Mouse (Mus musculus) heart, embryonic 13.5 days (tissue): ENCODE results near the gene Cyb5b. TPM values are rescaled to one million over a fixed set of nuclear protein-coding genes. Genes with fewer than 3 reads are reported as not detected.

ENCODE experiments used
- ATAC-seq: fragments of 200-750 bp; cut with Nextera tagmentation; 2 replicates; pipeline ENCODE4 v1.8.0; 2017; ENCODE audit warnings: moderate TSS enrichment; ENCODE audit not compliant: insufficient number of reproducible peaks, low FRiP score, low TSS enrichment; ENCODE audit errors: extremely low read depth
- H3K27ac ChIP-seq: fragments of 300-500 bp; sonication (generic); replicated peaks from 2 replicates; pipeline ENCODE4 v1.5.1; 2015; ENCODE audit warnings: moderate library complexity, mild to moderate bottlenecking, inconsistent platforms
- H3K27me3 ChIP-seq: fragments of 300-500 bp; sonication (generic); replicated peaks from 2 replicates; pipeline ENCODE4 v1.6.1; 2015; ENCODE audit warnings: mild to moderate bottlenecking, inconsistent platforms
- H3K36me3 ChIP-seq: fragments of 300-500 bp; sonication (generic); 2 replicates; pipeline ENCODE4 v1.6.1; 2015; ENCODE audit warnings: mild to moderate bottlenecking, inconsistent platforms
- H3K4me1 ChIP-seq: fragments of 300-500 bp; sonication (generic); 2 replicates; pipeline ENCODE4 v1.6.1; 2015; ENCODE audit warnings: inconsistent platforms
- H3K4me2 ChIP-seq: fragments of 300-500 bp; sonication (generic); 2 replicates; pipeline ENCODE4 v1.6.1; 2015; ENCODE audit warnings: inconsistent platforms, mild to moderate bottlenecking, moderate library complexity
- H3K4me3 ChIP-seq: fragments of 300-500 bp; sonication (generic); 2 replicates; pipeline ENCODE4 v1.5.1; 2015; ENCODE audit warnings: moderate library complexity, mild to moderate bottlenecking, inconsistent platforms
- H3K9ac ChIP-seq: fragments of 300-500 bp; sonication (generic); 2 replicates; pipeline ENCODE4 v1.6.1; 2015; ENCODE audit warnings: inconsistent platforms, mild to moderate bottlenecking, moderate library complexity
- H3K9me3 ChIP-seq: fragments of 300-500 bp; sonication (generic); 2 replicates; pipeline ENCODE4 v1.6.1; 2016; ENCODE audit warnings: inconsistent platforms
- WGBS: fragments of 180-500 bp; shearing (Covaris S2); methylation state at CpG from one replicate; pipeline ENCODE4 v1.1.7; 2015; ENCODE audit warnings: mixed read lengths; 5-methylcytosine and 5-hydroxymethylcytosine counted together
- polyA plus RNA-seq: library from polyadenylated mRNA; unstranded; fragments of >200 nt; fragmentation: Nextera tagmentation; extraction: Ambion mirVana; gene quantifications from 2 replicates; pipeline ENCODE4 v1.2.1, GENCODE M21; 2015

Cyb5b gene
- polyA plus RNA-seq, 1 experiment from 2014 or later, result 60.2 TPM

DNA sequence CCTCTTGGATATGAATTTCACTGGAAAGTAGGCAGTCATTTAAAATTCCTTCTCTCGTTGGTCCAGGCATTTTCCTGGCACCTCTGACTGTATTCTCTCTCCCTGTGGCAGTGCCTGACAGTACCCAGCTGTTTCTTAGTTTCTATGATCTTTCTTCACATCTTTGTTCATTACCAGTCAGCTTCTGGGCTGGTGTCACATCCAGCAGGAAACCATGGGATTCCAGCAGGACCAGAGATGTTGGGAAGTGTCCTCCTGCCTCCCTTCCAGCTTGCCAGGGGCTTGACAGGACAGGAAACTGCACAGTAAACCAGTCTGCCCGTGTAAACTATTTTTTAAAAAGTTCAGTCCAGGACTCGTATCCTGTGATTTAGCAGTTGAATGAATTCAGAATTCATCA, 34.6 kb downstream of the Cyb5b start:
- no peaks in the 10 kb centered on the region for H3K4me1 ChIP-seq
- no peak overlapping the region for H3K4me3 ChIP-seq
- no peak overlapping the region for H3K27ac ChIP-seq
- ATAC-seq, result no peak
- no peak overlapping the region for H3K4me2 ChIP-seq
- WGBS, result 78% methylated on average over 3 of the region's 3 CpGs
- peaks cover 70% of the 10 kb centered on the region for H3K36me3 ChIP-seq
- H3K27me3 ChIP-seq, result no peaks in the 10 kb centered on the region
- H3K9me3 ChIP-seq, result peaks cover 3% of the 10 kb centered on the region; the same call in 1 of the 2 replicates
- H3K9ac ChIP-seq, result no peak overlapping the region

DNA sequence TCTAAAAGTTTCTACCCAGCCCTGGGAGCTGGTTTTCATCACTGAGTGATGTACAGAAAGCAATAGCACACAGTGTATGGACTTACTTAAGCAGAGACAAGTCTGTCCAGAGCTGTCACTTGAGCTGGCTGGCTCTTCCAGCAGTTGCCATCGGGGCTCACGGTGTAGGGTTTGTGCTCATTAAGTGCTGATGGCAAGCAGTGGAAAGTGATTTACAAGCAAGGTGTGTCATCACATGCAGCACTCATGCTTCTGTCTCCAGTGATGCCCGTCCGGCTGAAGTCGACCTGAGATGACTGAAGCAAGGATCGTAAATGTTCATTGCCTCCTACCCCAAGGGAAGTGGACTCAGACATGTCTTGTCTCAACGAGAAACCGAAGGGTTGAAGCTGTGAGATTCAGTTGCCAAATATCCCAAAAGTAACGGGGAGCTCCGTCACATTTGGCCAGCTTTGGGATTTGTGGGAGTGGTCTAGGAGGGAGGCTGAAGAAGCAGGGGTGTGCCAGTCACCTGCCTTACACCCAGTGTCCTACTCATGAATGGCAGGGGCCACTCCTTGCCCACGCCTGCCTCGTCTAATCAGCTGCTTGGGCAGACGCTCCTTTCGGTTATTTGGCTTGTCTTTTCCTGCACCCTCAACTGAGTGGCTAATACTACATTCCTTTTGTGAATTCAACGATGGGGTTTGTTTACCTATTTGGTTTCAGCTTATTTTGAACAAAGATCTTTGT, 36.4 kb downstream of the Cyb5b start:
- H3K9me3 ChIP-seq, result peaks cover 3% of the 10 kb centered on the region; the same call in 1 of the 2 replicates
- H3K27me3 ChIP-seq, result no peaks in the 10 kb centered on the region
- no peaks in the 10 kb centered on the region for H3K4me1 ChIP-seq
- H3K4me2 ChIP-seq, result no peak overlapping the region
- no peak overlapping the region for H3K27ac ChIP-seq
- H3K4me3 ChIP-seq, result no peak overlapping the region
- H3K9ac ChIP-seq, result no peak overlapping the region
- peaks cover 52% of the 10 kb centered on the region for H3K36me3 ChIP-seq
- 69% methylated on average over 15 of the region's 15 CpGs for WGBS
- ATAC-seq, result no peak

DNA sequence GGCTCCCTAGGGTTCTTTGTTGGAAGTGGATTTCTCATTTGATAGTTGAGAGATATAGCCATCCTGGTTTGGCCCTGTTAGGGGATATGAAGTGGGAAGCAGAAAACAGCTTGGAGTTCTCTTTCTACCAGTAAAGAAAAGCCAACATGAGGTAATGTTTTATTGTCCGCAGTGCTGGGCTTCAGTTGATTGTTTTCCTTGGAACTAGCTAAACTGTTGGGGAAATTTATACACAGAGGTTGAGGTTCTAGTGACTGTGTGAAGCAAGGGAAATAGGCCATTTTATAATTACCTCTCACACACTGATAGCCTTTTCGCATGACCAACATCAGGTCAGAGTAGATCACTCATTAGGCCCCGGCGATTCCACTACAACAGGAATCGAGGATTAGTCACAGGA, 37.2 kb downstream of the Cyb5b start:
- WGBS, result 78% methylated on average over 5 of the region's 5 CpGs
- Histone ChIP-seq H3K9ac (no peak overlapping the region), H3K9me3 (peaks cover 2% of the 10 kb centered on the region; the same call in 1 of the 2 replicates), H3K27me3 (no peaks in the 10 kb centered on the region), H3K4me3 (no peak overlapping the region), H3K4me1 (0 out of 2 replicates have a peak, but pooled peaks cover under 1% of the 10 kb centered on the region), H3K27ac (no peak overlapping the region), H3K4me2 (no peak overlapping the region), H3K36me3 (peaks cover 45% of the 10 kb centered on the region)
- no peak for ATAC-seq

DNA sequence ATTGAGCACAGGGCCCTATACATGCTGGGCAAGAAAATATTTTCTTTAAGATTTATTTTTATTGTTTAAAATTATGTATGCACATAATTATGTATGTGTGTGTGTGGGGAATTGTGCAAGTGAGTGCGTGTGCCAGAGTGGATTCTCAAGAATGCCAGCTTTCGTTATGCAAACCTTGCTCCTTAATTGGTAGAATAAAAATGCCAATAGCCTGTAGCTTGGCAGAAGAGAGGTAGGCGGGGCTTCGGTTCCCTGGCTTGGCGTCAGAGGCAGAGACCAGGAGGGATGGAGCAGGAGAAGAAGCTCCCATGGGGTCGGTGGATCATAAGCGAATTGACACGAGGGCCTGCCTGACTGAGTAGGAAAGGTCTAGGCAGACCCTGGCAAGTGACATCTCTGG, 42.2 kb downstream of the Cyb5b start:
- no peaks in the 10 kb centered on the region for H3K27me3 ChIP-seq
- H3K4me3 ChIP-seq, result no peak overlapping the region
- no peaks in the 10 kb centered on the region for H3K36me3 ChIP-seq
- no peak overlapping the region for H3K4me2 ChIP-seq
- H3K9me3 ChIP-seq, result no peaks in the 10 kb centered on the region
- 0 out of 2 replicates have a peak, but pooled peaks cover 3% of the 10 kb centered on the region for H3K4me1 ChIP-seq
- H3K27ac ChIP-seq, result no peak overlapping the region
- 56% methylated on average over 8 of the region's 8 CpGs for WGBS
- no peak overlapping the region for H3K9ac ChIP-seq
- ATAC-seq, result no peak

DNA sequence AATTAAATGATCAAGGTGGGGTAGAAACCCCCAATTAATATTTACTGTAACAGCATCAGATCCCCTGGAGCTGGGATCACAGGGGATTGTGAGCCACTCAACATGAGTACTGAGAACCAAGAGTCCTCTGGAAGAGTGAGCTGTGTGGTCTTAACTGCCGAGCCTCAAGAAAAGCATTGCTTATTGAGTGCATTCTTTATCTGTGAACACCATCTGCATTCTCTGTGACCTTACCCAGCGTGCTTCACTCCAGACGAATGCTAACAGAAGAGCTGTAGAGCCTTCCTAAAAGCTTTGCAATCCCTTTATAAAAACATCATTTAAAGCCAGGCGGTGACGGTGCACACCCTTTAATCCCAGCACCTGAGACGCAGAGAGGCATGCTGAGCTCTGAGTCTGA, 42.9 kb downstream of the Cyb5b start:
- H3K9me3 ChIP-seq, result no peaks in the 10 kb centered on the region
- 70% methylated on average over 6 of the region's 6 CpGs for WGBS
- H3K9ac ChIP-seq, result no peak overlapping the region
- no peak for ATAC-seq
- no peak overlapping the region for H3K4me3 ChIP-seq
- H3K27me3 ChIP-seq, result no peaks in the 10 kb centered on the region
- H3K4me1 ChIP-seq, result 0 out of 2 replicates have a peak, but pooled peaks cover 3% of the 10 kb centered on the region
- no peak overlapping the region for H3K27ac ChIP-seq
- no peaks in the 10 kb centered on the region for H3K36me3 ChIP-seq
- no peak overlapping the region for H3K4me2 ChIP-seq

DNA sequence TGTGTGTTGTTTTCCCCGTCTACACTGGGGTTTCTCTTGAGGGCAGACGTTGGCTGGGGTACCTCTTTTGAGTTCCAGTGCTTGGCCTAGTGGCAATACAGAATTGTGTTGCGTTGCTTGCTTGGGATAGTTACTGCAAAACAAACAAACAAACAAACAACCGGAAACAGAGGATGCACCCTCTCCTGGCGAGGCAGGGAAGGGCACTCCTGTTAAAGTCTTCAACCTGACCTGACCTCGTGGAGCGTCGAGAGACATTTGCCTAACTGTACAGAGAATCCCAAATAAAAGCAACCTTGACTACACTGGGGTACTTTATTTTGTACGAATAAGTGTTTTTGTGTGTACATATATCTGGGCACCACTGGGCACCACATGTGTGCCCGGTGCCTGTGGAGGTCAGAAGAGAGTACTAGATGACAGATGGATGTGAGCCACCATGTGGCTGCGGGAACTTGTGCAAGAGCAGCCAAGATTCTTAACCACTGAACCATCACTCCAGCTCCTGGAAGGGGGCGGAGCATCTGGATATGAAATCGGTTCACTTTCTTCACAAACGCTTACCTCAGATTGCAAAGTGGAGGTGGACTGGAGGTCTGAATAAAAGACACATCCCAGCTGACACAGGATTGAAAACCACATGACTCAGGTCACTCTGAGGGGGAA, 44.5 kb downstream of the Cyb5b start:
- 0 out of 2 replicates have a peak, but pooled peaks cover 3% of the 10 kb centered on the region for H3K4me1 ChIP-seq
- H3K36me3 ChIP-seq, result no peaks in the 10 kb centered on the region
- no peaks in the 10 kb centered on the region for H3K9me3 ChIP-seq
- H3K4me3 ChIP-seq, result no peak overlapping the region
- ATAC-seq, result no peak
- no peaks in the 10 kb centered on the region for H3K27me3 ChIP-seq
- no peak overlapping the region for H3K9ac ChIP-seq
- H3K27ac ChIP-seq, result no peak overlapping the region
- WGBS, result 86% methylated on average over 14 of the region's 14 CpGs
- no peak overlapping the region for H3K4me2 ChIP-seq

DNA sequence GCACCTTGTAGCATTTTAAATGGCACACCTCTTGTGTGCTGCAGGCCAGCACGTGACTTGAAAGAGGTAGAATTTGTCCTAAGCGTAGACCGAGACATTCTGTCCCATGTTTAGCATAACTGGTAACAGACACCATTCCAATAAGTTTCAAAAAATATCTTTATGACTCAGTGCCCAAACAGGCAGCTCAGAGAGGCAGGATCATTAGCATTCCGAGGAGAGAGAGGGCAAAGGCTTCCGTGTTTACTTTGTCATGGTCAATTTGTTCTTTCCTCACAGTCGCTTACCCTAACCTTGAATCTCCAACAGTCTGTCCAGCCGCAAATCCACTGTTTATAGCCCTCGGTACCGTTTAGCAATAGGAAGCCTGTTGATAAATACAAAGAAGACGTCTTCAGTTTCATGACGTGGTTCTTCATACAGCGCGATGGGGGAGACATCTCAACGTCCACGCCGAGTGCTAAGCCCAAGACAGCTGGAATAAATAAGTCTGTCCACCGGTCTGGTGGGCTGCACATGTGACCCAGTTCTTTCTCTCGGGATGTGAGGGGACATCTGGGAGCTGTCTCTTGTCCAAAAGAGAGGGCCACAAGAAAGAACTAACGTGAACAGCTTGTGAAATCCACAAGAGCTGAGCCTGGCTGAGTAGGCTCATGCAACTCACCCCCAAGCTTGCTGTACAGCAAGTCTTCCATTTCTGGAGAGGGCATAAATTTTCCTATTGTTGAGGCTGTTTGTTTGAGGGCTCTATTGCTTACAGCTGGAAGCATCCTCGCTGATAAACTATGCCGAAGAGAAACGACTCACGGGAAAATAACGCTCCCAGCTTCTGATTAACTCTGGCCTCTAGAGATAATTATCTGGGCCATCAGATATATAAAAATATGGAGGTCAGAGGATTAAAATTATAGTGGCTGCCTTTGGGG, 47.7 kb downstream of the Cyb5b start:
- H3K4me2 ChIP-seq, result no peak overlapping the region
- ATAC-seq, result no peak
- WGBS, result 70% methylated on average over 24 of the region's 24 CpGs
- H3K4me1 ChIP-seq, result peaks cover 9% of the 10 kb centered on the region
- no peaks in the 10 kb centered on the region for H3K9me3 ChIP-seq
- no peak overlapping the region for H3K27ac ChIP-seq
- H3K4me3 ChIP-seq, result no peak overlapping the region
- H3K27me3 ChIP-seq, result no peaks in the 10 kb centered on the region
- H3K9ac ChIP-seq, result no peak overlapping the region
- no peaks in the 10 kb centered on the region for H3K36me3 ChIP-seq

DNA sequence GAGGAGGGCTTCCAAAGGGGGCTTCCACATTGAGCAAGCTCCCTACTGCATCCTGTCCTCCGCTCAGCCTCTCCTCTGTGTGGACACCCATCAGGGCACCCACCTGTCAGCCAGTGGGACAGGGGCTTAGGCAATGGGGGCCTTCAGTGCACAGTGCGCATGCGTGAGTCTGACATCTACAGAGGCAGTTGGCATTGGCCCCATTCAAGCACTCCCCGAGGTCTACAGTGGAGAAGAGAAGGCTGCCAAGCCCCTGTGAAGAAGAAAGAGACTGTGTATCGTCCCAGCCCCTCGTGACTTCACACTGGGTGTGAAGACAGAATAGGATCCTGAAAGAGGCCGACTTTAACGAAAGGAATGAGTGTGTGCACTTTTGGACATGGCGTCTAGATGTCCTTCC, 54.7 kb downstream of the Cyb5b start:
- ATAC-seq, result no peak
- WGBS, result 81% methylated on average over 9 of the region's 9 CpGs
- no peak overlapping the region for H3K4me2 ChIP-seq
- no peaks in the 10 kb centered on the region for H3K36me3 ChIP-seq
- H3K27ac ChIP-seq, result peak overlapping the region; percentile 83
- peaks cover 46% of the 10 kb centered on the region for H3K4me1 ChIP-seq
- H3K4me3 ChIP-seq, result no peak overlapping the region
- H3K27me3 ChIP-seq, result no peaks in the 10 kb centered on the region
- H3K9ac ChIP-seq, result no peak overlapping the region
- H3K9me3 ChIP-seq, result no peaks in the 10 kb centered on the region

DNA sequence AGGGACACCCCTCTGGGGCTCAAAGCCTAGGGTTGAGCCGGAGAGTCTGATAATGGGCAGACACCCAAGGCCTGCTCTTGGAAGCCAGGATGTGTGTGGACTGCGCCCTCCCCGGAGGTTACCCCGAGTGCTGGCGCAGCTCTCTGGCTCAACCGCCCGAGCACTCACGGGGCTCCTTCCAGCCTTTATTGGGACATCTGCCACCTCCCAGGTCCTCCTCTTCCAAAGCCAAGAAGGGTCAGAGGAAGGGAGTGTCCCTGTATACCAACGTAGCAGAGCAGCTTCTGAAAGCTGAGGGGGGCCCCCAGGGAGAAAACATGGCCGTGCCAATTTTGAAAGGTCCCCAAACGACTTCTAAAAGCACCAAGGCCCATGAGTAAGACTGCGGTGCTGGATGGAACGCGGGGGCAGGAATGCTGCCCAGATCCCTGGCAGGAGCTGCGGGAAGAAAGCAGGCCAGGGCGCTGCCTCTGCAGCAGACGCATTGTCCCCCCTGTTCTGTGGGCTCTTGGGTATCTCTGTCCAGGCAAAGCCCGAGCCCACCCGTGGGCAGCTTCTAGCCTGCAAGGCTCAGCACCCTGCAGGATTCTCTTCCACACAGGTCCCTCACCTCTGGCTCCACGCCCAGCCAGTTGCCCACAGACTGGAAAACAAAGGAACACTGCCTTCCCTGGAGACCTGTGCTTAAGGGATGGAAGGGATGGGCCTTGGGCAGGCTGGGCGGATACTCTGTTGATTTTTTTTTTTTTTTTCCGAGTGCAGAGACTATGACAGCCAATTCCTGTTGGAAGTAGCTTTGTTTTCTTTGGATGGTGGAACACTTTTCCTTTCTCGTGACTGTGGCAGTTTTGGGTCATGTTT, 55.5 kb downstream of the Cyb5b start:
- no peaks in the 10 kb centered on the region for H3K36me3 ChIP-seq
- peak overlapping the region; percentile 47 for H3K9ac ChIP-seq
- H3K27ac ChIP-seq, result peak overlapping the region; percentile 83
- H3K9me3 ChIP-seq, result no peaks in the 10 kb centered on the region
- no peak overlapping the region for H3K4me3 ChIP-seq
- H3K4me2 ChIP-seq, result peak overlapping the region; percentile 38
- ATAC-seq, result peak; percentile 64; the same call in 1 of the 2 replicates
- H3K4me1 ChIP-seq, result peaks cover 46% of the 10 kb centered on the region
- 61% methylated on average over 23 of the region's 23 CpGs for WGBS
- H3K27me3 ChIP-seq, result no peaks in the 10 kb centered on the region

DNA sequence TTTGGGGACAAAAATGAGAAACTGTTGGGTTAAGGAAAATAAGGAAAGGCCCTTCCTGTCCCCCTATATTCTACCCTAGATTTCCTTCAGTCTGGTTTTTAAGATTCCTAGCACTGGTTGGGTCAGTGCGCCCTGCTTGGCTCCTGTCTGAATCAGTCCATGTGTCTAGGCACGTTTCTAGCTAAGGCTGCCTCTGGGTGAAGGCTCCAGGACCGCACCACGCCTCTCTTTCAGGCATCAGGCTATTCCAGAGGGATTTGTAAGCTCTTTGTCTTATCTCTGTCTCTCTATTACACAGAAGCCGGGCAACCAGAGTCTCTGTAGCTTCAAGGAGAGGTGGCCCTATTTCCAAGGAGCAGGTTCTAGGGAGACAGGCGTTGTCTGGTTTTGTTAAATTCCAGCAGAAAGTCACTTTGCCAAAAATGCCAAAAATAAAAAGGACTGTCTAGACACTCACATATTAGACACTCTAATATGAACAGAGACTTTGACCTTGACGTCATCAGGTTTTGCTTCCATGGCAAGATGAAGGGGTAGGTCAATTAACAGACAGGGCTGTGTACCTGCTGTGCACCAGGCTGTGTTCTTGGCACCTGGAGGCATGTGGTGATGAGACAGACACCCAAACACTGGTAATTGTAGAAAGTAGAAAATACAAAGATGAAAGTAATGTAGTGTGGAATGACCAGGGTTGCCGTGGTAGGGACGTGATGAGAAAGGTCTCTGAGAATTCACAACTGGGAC, 56.5 kb downstream of the Cyb5b start:
- no peak overlapping the region for H3K4me2 ChIP-seq
- ATAC-seq, result no peak
- H3K9me3 ChIP-seq, result no peaks in the 10 kb centered on the region
- H3K4me3 ChIP-seq, result no peak overlapping the region
- no peaks in the 10 kb centered on the region for H3K27me3 ChIP-seq
- H3K36me3 ChIP-seq, result no peaks in the 10 kb centered on the region
- H3K4me1 ChIP-seq, result peaks cover 44% of the 10 kb centered on the region
- 0 out of 2 replicates have a peak overlapping the region, but pooled peaks have one; percentile 24 for H3K9ac ChIP-seq
- 53% methylated on average over 9 of the region's 9 CpGs for WGBS
- H3K27ac ChIP-seq, result peak overlapping the region; percentile 71
